Mouse (Mus musculus) intestine, postnatal 0 days (tissue): Measurements from ENCODE around the gene Fgfr2. TPM values are rescaled to one million over a fixed set of nuclear protein-coding genes. Genes with fewer than 3 reads are reported as not detected.

Experiments used
- ATAC-seq: fragments of 200-750 bp; cut with Nextera tagmentation; 2 replicates; pipeline ENCODE4 v1.8.0; 2017; ENCODE audit warnings: mild to moderate bottlenecking, moderate TSS enrichment, moderate library complexity
- H3K27ac ChIP-seq: fragments of 300-500 bp; sonication (generic); 2 replicates; pipeline ENCODE4 v1.5.1; 2014; ENCODE audit warnings: mild to moderate bottlenecking, low read depth, low read length, moderate library complexity
- H3K27me3 ChIP-seq: fragments of 300-500 bp; sonication (generic); replicated peaks from 2 replicates; pipeline ENCODE4 v1.6.1; 2014; ENCODE audit warnings: low read length, mixed read lengths; ENCODE audit not compliant: control insufficient read depth, insufficient read depth
- H3K36me3 ChIP-seq: fragments of 300-500 bp; sonication (generic); 2 replicates; pipeline ENCODE4 v1.6.1; 2014; ENCODE audit warnings: mild to moderate bottlenecking, moderate library complexity; ENCODE audit not compliant: control insufficient read depth, insufficient read depth
- H3K4me1 ChIP-seq: fragments of 300-500 bp; sonication (generic); replicated peaks from 2 replicates; pipeline ENCODE4 v1.6.1; 2014; ENCODE audit warnings: antibody characterized with exemption, low read length, mixed read lengths; ENCODE audit not compliant: control insufficient read depth, insufficient read depth
- H3K4me2 ChIP-seq: fragments of 300-500 bp; sonication (generic); replicated peaks from 2 replicates; pipeline ENCODE4 v1.6.1; 2014; ENCODE audit warnings: low read depth, mild to moderate bottlenecking, moderate library complexity
- H3K4me3 ChIP-seq: fragments of 300-500 bp; sonication (generic); 2 replicates; pipeline ENCODE4 v1.5.1; 2014; ENCODE audit warnings: low read depth, low read length
- H3K9ac ChIP-seq: fragments of 300-500 bp; sonication (generic); 2 replicates; pipeline ENCODE4 v1.6.1; 2014; ENCODE audit warnings: mild to moderate bottlenecking, low read depth, low read length
- H3K9me3 ChIP-seq: fragments of 300-500 bp; sonication (generic); 2 replicates; pipeline ENCODE4 v1.6.1; 2016; ENCODE audit warnings: mixed run types; ENCODE audit not compliant: control insufficient read depth
- CTCF ChIP-seq: sonication (generic); IDR thresholded peaks from 2 replicates; pipeline ENCODE4 v1.5.1; 2016; ENCODE audit warnings: low read depth, mild to moderate bottlenecking, control low read depth, antibody characterized with exemption, moderate library complexity
- whole genome bisulfite sequencing: fragments of 180-500 bp; shearing (Covaris S2); extraction: QIAGEN DNeasy Blood & Tissue Kit; methylation state at CpG from one replicate; pipeline ENCODE4 v1.1.7; 2014; 5-methylcytosine and 5-hydroxymethylcytosine counted together
- polyA plus RNA-seq: library from polyadenylated mRNA; unstranded; fragments of >200 nt; fragmentation: Nextera tagmentation; extraction: Ambion mirVana; gene quantifications from 2 replicates; pipeline ENCODE4 v1.2.1, GENCODE M21; 2015

The Fgfr2 gene
- polyA plus RNA-seq, 1 experiment from 2014 or later = 29.5 TPM

- TF ChIP-seq CTCF = no peak
- peaks cover 5% of the 10 kb centered on the region for H3K4me1 ChIP-seq
- ATAC-seq = no peak
- no peaks in the 10 kb centered on the region for H3K9me3 ChIP-seq
- no peak overlapping the region for H3K4me3 ChIP-seq
- H3K27me3 ChIP-seq = no peaks in the 10 kb centered on the region
- H3K4me2 ChIP-seq = no peak overlapping the region
- peaks cover 5% of the 10 kb centered on the region; the same call in 1 of the 2 replicates for H3K36me3 ChIP-seq
- no peak overlapping the region for H3K27ac ChIP-seq
- H3K9ac ChIP-seq = no peak overlapping the region
Measured at GRCm38 (mm10) chr7:132699639-132700038, 423.5 kb downstream of the Fgfr2 start.

GRCm38 (mm10) chr7:132699165-132699564 lies 424.0 kb downstream of the Fgfr2 start:
- ATAC-seq = no peak
- no peak overlapping the region for H3K4me3 ChIP-seq
- H3K9ac ChIP-seq = no peak overlapping the region
- no peak overlapping the region for H3K4me2 ChIP-seq
- peaks cover 5% of the 10 kb centered on the region for H3K4me1 ChIP-seq
- H3K36me3 ChIP-seq = peaks cover 5% of the 10 kb centered on the region; the same call in 1 of the 2 replicates
- no peaks in the 10 kb centered on the region for H3K9me3 ChIP-seq
- no peaks in the 10 kb centered on the region for H3K27me3 ChIP-seq
- no peak for TF ChIP-seq CTCF
- no peak overlapping the region for H3K27ac ChIP-seq
- 52% methylated on average over 4 of the region's 4 CpGs for WGBS

- H3K4me1 ChIP-seq = peaks cover 5% of the 10 kb centered on the region; the same call in 1 of the 2 replicates
- H3K36me3 ChIP-seq = peaks cover 5% of the 10 kb centered on the region; the same call in 1 of the 2 replicates
- H3K9ac ChIP-seq = no peak overlapping the region
- no peak for TF ChIP-seq CTCF
- ATAC-seq = no peak
- H3K27me3 ChIP-seq = no peaks in the 10 kb centered on the region
- no peak overlapping the region for H3K4me2 ChIP-seq
- H3K27ac ChIP-seq = no peak overlapping the region
- no peaks in the 10 kb centered on the region for H3K9me3 ChIP-seq
- no peak overlapping the region for H3K4me3 ChIP-seq
- WGBS = 79% methylated on average over 4 of the region's 4 CpGs
Measured at GRCm38 (mm10) chr7:132698737-132699136, 424.4 kb downstream of the Fgfr2 start.

GRCm38 (mm10) chr7:132697258-132697796 lies 425.8 kb downstream of the Fgfr2 start:
- no peak for TF ChIP-seq CTCF
- H3K4me1 ChIP-seq = peaks cover 5% of the 10 kb centered on the region; the same call in 1 of the 2 replicates
- WGBS = 81% methylated on average over 8 of the region's 8 CpGs
- H3K9ac ChIP-seq = no peak overlapping the region
- no peaks in the 10 kb centered on the region for H3K9me3 ChIP-seq
- peaks cover 5% of the 10 kb centered on the region; the same call in 1 of the 2 replicates for H3K36me3 ChIP-seq
- no peak overlapping the region for H3K4me2 ChIP-seq
- ATAC-seq = no peak
- H3K4me3 ChIP-seq = no peak overlapping the region
- H3K27me3 ChIP-seq = no peaks in the 10 kb centered on the region
- no peak overlapping the region for H3K27ac ChIP-seq

GRCm38 (mm10) chr7:132693561-132693960 lies 429.6 kb downstream of the Fgfr2 start:
- ATAC-seq = no peak
- TF ChIP-seq CTCF = no peak
- no peak overlapping the region for H3K27ac ChIP-seq

GRCm38 (mm10) chr7:132692719-132693118 lies 430.4 kb downstream of the Fgfr2 start:
- ATAC-seq = no peak
- TF ChIP-seq CTCF = no peak
- Histone ChIP-seq H3K27ac (no peak overlapping the region), H3K4me1 (no peaks in the 10 kb centered on the region), H3K36me3 (peaks cover 5% of the 10 kb centered on the region; the same call in 1 of the 2 replicates), H3K9me3 (no peaks in the 10 kb centered on the region), H3K4me3 (no peak overlapping the region), H3K9ac (no peak overlapping the region), H3K4me2 (no peak overlapping the region), H3K27me3 (no peaks in the 10 kb centered on the region)
- 84% methylated on average over 9 of the region's 9 CpGs for WGBS

More at GRCm38 (mm10) chr7:132693561-132693960, 429.6 kb downstream of the Fgfr2 start:
- no peaks in the 10 kb centered on the region for H3K9me3 ChIP-seq
- H3K27me3 ChIP-seq = no peaks in the 10 kb centered on the region
- WGBS = 83% methylated on average over 2 of the region's 2 CpGs
- H3K9ac ChIP-seq = no peak overlapping the region
- H3K4me1 ChIP-seq = no peaks in the 10 kb centered on the region
- no peak overlapping the region for H3K4me3 ChIP-seq
- peaks cover 5% of the 10 kb centered on the region; the same call in 1 of the 2 replicates for H3K36me3 ChIP-seq
- H3K4me2 ChIP-seq = no peak overlapping the region
